Mouse (Mus musculus): ENCODE data around the gene Vmn1r47. TPM values are rescaled to one million over a fixed set of nuclear protein-coding genes. Genes with fewer than 3 reads are reported as not detected.
"Not testable (repeated sequence)": the region's sequence is repeated elsewhere in the genome, so short reads cannot be mapped to it uniquely, and the experiment has no call there.

Gene Vmn1r47
- polyA plus RNA-seq (2015; fragmentation: Nextera tagmentation; extraction: Ambion mirVana), result not detected in 2 replicates

DNA sequence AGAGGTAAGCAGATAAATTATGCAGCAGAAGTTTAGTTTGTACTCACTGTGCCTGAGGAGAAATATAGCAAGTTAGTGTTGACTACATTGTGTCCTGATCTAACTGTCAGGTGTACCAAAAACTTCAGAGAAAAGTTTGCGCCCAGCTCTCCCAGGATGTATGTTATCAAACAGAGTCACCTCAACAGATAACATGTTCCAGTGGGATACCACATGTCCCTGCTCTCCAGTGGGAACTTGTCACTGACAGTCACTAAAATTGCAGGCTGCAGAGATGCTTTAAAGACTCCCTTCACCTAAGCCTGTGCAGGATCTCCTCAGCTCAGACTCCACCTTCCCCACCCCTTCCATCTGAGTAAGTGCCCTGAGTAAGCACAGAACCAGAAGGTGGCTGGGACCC is at the start of gene Vmn1r47:
Gene Vmn1r47, plus strand, starts transcription at position 301 of the 400 bp plus-strand sequence.
- ATAC-seq; H3K36me3 ChIP-seq; H3K9me3 ChIP-seq; H3K4me3 ChIP-seq (replicated peaks); H3K27ac ChIP-seq; H3K9ac ChIP-seq; H3K4me1 ChIP-seq (replicated peaks); H3K4me2 ChIP-seq (replicated peaks); H3K27me3 ChIP-seq (replicated peaks): not testable (repeated sequence)
- 97% methylated on average over 1 of the region's 1 CpGs for WGBS

GRCm38 (mm10) chr6:89966341-89966740 is 49.6 kb upstream of the Vmn1r47 start:
- no peaks in the 10 kb centered on the region for H3K36me3 ChIP-seq
- H3K9me3 ChIP-seq, result no peaks in the 10 kb centered on the region
- no peak for ATAC-seq
- no peak overlapping the region for H3K4me3 ChIP-seq (replicated peaks)
- H3K4me2 ChIP-seq (replicated peaks), result no peak overlapping the region
- H3K27ac ChIP-seq, result no peak overlapping the region
- H3K9ac ChIP-seq, result no peak overlapping the region
- H3K27me3 ChIP-seq (replicated peaks), result no peaks in the 10 kb centered on the region
- no peaks in the 10 kb centered on the region for H3K4me1 ChIP-seq (replicated peaks)

GRCm38 (mm10) chr6:89969013-89969412 is 46.9 kb upstream of the Vmn1r47 start, which contains the start of gene Vmn1r46:
TSS of gene Vmn1r46 (plus strand) at chr6:89969313.
- no peaks in the 10 kb centered on the region for H3K4me1 ChIP-seq (replicated peaks)
- H3K9ac ChIP-seq, result no peak within 1 kb of the TSS
- H3K27me3 ChIP-seq (replicated peaks), result no peaks in the 10 kb centered on the region
- H3K9me3 ChIP-seq, result no peaks in the 10 kb centered on the region
- H3K4me2 ChIP-seq (replicated peaks), result no peak within 1 kb of the TSS
- no peaks in the 10 kb centered on the region for H3K36me3 ChIP-seq
- no peak within 1 kb of the TSS for H3K27ac ChIP-seq
- no peak for ATAC-seq
- 48% methylated on average over 2 of the region's 2 CpGs for WGBS
- no peak within 1 kb of the TSS for H3K4me3 ChIP-seq (replicated peaks)

DNA sequence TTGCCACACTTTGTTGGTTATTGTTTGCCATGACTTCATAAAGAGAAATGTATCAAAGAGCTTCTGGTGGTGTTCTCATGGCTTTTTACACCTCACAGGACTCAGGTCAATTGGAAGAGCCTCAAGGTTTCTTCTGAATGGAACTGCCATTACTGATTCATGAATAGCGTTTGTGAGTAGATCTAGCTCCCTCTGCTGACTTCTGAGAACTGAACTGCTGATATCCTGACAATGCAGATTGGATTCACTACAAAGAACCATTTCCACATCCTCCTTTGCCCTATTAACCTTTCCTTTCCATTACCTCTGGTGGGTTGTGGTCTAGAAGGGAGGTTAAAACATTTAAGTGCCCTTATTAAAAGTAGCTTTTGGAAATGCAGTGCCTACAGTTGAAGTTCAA is 30.0 kb upstream of the Vmn1r47 start:
- no peaks in the 10 kb centered on the region for H3K4me1 ChIP-seq (replicated peaks)
- no peak overlapping the region for H3K4me3 ChIP-seq (replicated peaks)
- no peaks in the 10 kb centered on the region for H3K27me3 ChIP-seq (replicated peaks)
- no peaks in the 10 kb centered on the region for H3K36me3 ChIP-seq
- H3K9me3 ChIP-seq, result no peaks in the 10 kb centered on the region
- no peak overlapping the region for H3K4me2 ChIP-seq (replicated peaks)
- WGBS, result 24% methylated on average over 1 of the region's 1 CpGs
- H3K9ac ChIP-seq, result no peak overlapping the region
- no peak overlapping the region for H3K27ac ChIP-seq
- no peak for ATAC-seq

DNA sequence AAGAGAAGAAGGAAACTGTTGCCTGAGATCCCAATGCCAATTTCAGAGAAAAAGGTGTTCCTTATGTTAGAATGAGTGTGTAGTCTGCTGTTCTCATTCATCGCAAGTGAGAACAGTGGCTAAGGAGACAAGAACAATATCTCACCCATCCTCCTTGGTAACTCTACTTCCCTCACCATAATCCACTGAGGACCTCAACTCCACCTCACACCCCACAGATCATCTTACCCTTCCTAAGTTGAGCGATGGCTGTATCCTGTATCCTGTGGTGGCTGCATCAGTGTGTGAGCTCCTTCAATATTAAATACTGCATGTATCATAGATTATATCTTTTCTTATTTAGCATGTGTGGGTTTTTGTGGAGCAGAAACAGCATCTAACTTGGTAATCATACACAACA is 20.8 kb downstream of the Vmn1r47 start, which contains the start of gene Vmn1r48:
Gene Vmn1r48, minus strand, starts transcription at position 101 of the 400 bp plus-strand sequence.
- not testable (repeated sequence) for H3K27ac ChIP-seq; H3K4me3 ChIP-seq (replicated peaks); H3K36me3 ChIP-seq; H3K4me1 ChIP-seq (replicated peaks); ATAC-seq; H3K4me2 ChIP-seq (replicated peaks); H3K9me3 ChIP-seq; H3K9ac ChIP-seq; H3K27me3 ChIP-seq (replicated peaks)
- WGBS, result no CpG with 5 or more reads among the region's 2 CpGs

Other genes with a start within 250 kb of the Vmn1r47 start
- gene Vmn1r42, start 139.7 kb upstream of the Vmn1r47 start, polyA plus RNA-seq (2015; fragmentation: Nextera tagmentation; extraction: Ambion mirVana), result not detected in 2 replicates
- gene Vmn1r43, start 139.7 kb upstream of the Vmn1r47 start, polyA plus RNA-seq (2015; fragmentation: Nextera tagmentation; extraction: Ambion mirVana), result not detected in 2 replicates
- not detected in 2 replicates for gene Vmn1r44, start 132.5 kb upstream of the Vmn1r47 start, polyA plus RNA-seq (2015; fragmentation: Nextera tagmentation; extraction: Ambion mirVana)
- not detected in 2 replicates for gene Vmn1r45, start 75.5 kb upstream of the Vmn1r47 start, polyA plus RNA-seq (2015; fragmentation: Nextera tagmentation; extraction: Ambion mirVana)
- not detected in 2 replicates for gene Vmn1r46, start 46.8 kb upstream of the Vmn1r47 start, polyA plus RNA-seq (2015; fragmentation: Nextera tagmentation; extraction: Ambion mirVana)
- gene Vmn1r48, start 20.7 kb downstream of the Vmn1r47 start, polyA plus RNA-seq (2015; fragmentation: Nextera tagmentation; extraction: Ambion mirVana), result not detected in 2 replicates
- gene Vmn1r49, start 62.4 kb downstream of the Vmn1r47 start, polyA plus RNA-seq (2015; fragmentation: Nextera tagmentation; extraction: Ambion mirVana), result not detected in 2 replicates
- gene Vmn1r50, start 85.3 kb downstream of the Vmn1r47 start, polyA plus RNA-seq (2015; fragmentation: Nextera tagmentation; extraction: Ambion mirVana), result not detected in 2 replicates
- gene Vmn1r51, start 106.4 kb downstream of the Vmn1r47 start, polyA plus RNA-seq (2015; fragmentation: Nextera tagmentation; extraction: Ambion mirVana), result not detected in 2 replicates
- gene Vmn1r52, start 158.7 kb downstream of the Vmn1r47 start, polyA plus RNA-seq (2015; fragmentation: Nextera tagmentation; extraction: Ambion mirVana), result not detected in 2 replicates
- gene V1ra8, start 186.6 kb downstream of the Vmn1r47 start, polyA plus RNA-seq (2015; fragmentation: Nextera tagmentation; extraction: Ambion mirVana), result not detected in 2 replicates
- not detected in 2 replicates for gene Vmn1r53, start 208.3 kb downstream of the Vmn1r47 start, polyA plus RNA-seq (2015; fragmentation: Nextera tagmentation; extraction: Ambion mirVana)
- gene Vmn1r54, start 230.2 kb downstream of the Vmn1r47 start, polyA plus RNA-seq (2015; fragmentation: Nextera tagmentation; extraction: Ambion mirVana), result not detected in 2 replicates

All from intestine, embryonic 15.5 days (tissue).